Mouse (Mus musculus) MEL (cell line): ENCODE data around the gene Nsd2. TPM values are rescaled to one million over a fixed set of nuclear protein-coding genes. Genes with fewer than 3 reads are reported as not detected.

Source experiments
- DNase-seq: peaks from one replicate; pipeline ENCODE4 v3.0.0; 2011; ENCODE audit warnings: low read depth, low spot score
- H3K27ac ChIP-seq: 2 replicates; pipeline ENCODE4 v1.5.1; 2012; ENCODE audit warnings: low read depth, mild to moderate bottlenecking, control low read depth, low read length, moderate library complexity; ENCODE audit not compliant: control insufficient read depth
- H3K27me3 ChIP-seq, 2 experiments: fragments of 150-350 bp in 1 of 2; sonication (generic) in 1 of 2; 2 replicates each; pipeline ENCODE4 v1.6.1; 2012; ENCODE audit warnings: low read length in 2 of 2, mild to moderate bottlenecking in 2 of 2, improper control_type of control experiment in 1 of 2, moderate library complexity in 1 of 2; ENCODE audit not compliant: insufficient read depth in 2 of 2, control insufficient read depth in 1 of 2
- H3K36me3 ChIP-seq, 2 experiments: 2 replicates each; pipeline ENCODE4 v1.6.1; 2012 to 2014; ENCODE audit warnings: low read length in 2 of 2, improper control_type of control experiment in 1 of 2, inconsistent platforms in 1 of 2, mild to moderate bottlenecking in 1 of 2; ENCODE audit not compliant: insufficient read depth in 2 of 2, control insufficient read depth in 1 of 2
- H3K4me1 ChIP-seq, 2 experiments: fragments of 150-350 bp in 1 of 2; sonication (generic) in 1 of 2; 2 replicates each; pipeline ENCODE4 v1.6.1; 2012; ENCODE audit warnings: low read length in 2 of 2, improper control_type of control experiment in 1 of 2, mild to moderate bottlenecking in 1 of 2; ENCODE audit not compliant: insufficient read depth in 2 of 2, control insufficient read depth in 1 of 2
- H3K4me3 ChIP-seq, 2 experiments: fragments of 150-350 bp in 1 of 2; sonication (generic) in 1 of 2; 2 replicates each; pipeline ENCODE4 v1.5.1; 2012; ENCODE audit warnings: low read depth in 2 of 2, low read length in 2 of 2, mild to moderate bottlenecking in 2 of 2, moderate library complexity in 2 of 2, control low read depth in 1 of 2, improper control_type of control experiment in 1 of 2; ENCODE audit not compliant: control insufficient read depth in 1 of 2, insufficient read depth in 1 of 2
- H3K79me2 ChIP-seq: 2 replicates; pipeline ENCODE4 v1.6.1; 2012; ENCODE audit warnings: mild to moderate bottlenecking, low read length, moderate library complexity; ENCODE audit not compliant: control insufficient read depth, poor library complexity, insufficient read depth
- H3K9ac ChIP-seq: 2 replicates; pipeline ENCODE4 v1.6.1; 2012; ENCODE audit warnings: low read depth, mild to moderate bottlenecking, control low read depth, low read length, moderate library complexity; ENCODE audit not compliant: control insufficient read depth, poor library complexity, severe bottlenecking
- H3K9me3 ChIP-seq: fragments of 150-350 bp; sonication (generic); replicated peaks from 2 replicates; pipeline ENCODE4 v1.6.1; 2012; ENCODE audit warnings: mild to moderate bottlenecking, low read length, improper control_type of control experiment, moderate library complexity; ENCODE audit not compliant: insufficient read depth
- BHLHE40 ChIP-seq: IDR thresholded peaks from 2 replicates; pipeline ENCODE4 v1.6.1; 2012; ENCODE audit warnings: low read depth, mild to moderate bottlenecking, inconsistent platforms, low read length, improper control_type of control experiment, borderline replicate concordance
- CHD1 ChIP-seq: IDR thresholded peaks from 2 replicates; pipeline ENCODE4 v1.6.1; 2012; ENCODE audit warnings: low read depth, mild to moderate bottlenecking, inconsistent platforms, low read length, improper control_type of control experiment
- CHD2 ChIP-seq: IDR thresholded peaks from 2 replicates; pipeline ENCODE4 v1.6.1; 2011; ENCODE audit warnings: low read length, improper control_type of control experiment
- CTCF ChIP-seq, 3 experiments: IDR thresholded peaks in 2 of 3; conservative IDR thresholded peaks in 1 of 3; 2 replicates each; pipeline ENCODE4 v1.5.1; 2011 to 2012; ENCODE audit warnings: low read length in 3 of 3, low read depth in 2 of 3, mild to moderate bottlenecking in 2 of 3, improper control_type of control experiment in 1 of 3, inconsistent platforms in 1 of 3, mixed read lengths in 1 of 3, moderate library complexity in 1 of 3; ENCODE audit not compliant: control insufficient read depth in 1 of 3, insufficient read depth in 1 of 3, poor library complexity in 1 of 3, severe bottlenecking in 1 of 3
- E2F4 ChIP-seq: IDR thresholded peaks from 2 replicates; pipeline ENCODE4 v1.6.1; 2011; ENCODE audit warnings: low read depth, low read length, improper control_type of control experiment, borderline replicate concordance
- EP300 ChIP-seq, 2 experiments: IDR thresholded peaks; 2 replicates each; pipeline ENCODE4 v1.6.1; 2011; ENCODE audit warnings: improper control_type of control experiment in 2 of 2, low read length in 2 of 2, low read depth in 1 of 2, mild to moderate bottlenecking in 1 of 2
- ETS1 ChIP-seq: IDR thresholded peaks from 2 replicates; pipeline ENCODE4 v1.6.1; 2012; ENCODE audit warnings: low read depth, mild to moderate bottlenecking, inconsistent platforms, low read length, improper control_type of control experiment, moderate library complexity
- GABPA ChIP-seq: IDR thresholded peaks from 2 replicates; pipeline ENCODE4 v1.6.1; 2012; ENCODE audit warnings: low read depth, mild to moderate bottlenecking, inconsistent platforms, low read length, improper control_type of control experiment, moderate library complexity
- GATA1 ChIP-seq: IDR thresholded peaks from 2 replicates; pipeline ENCODE4 v1.6.1; 2011; ENCODE audit warnings: low read depth, low read length, improper control_type of control experiment
- HCFC1 ChIP-seq: IDR thresholded peaks from 2 replicates; pipeline ENCODE4 v1.6.1; 2012; ENCODE audit warnings: low read depth, mild to moderate bottlenecking, inconsistent platforms, low read length, improper control_type of control experiment, moderate library complexity
- JUND ChIP-seq: IDR thresholded peaks from 2 replicates; pipeline ENCODE4 v1.6.1; 2011; ENCODE audit warnings: low read depth, mild to moderate bottlenecking, improper control_type of control experiment, low read length
- KAT2A ChIP-seq: conservative IDR thresholded peaks from 2 replicates; pipeline ENCODE4 v1.6.1; 2012; ENCODE audit warnings: low read depth, low read length, improper control_type of control experiment, inconsistent platforms
- MAFK ChIP-seq: IDR thresholded peaks from 2 replicates; pipeline ENCODE4 v1.6.1; 2011; ENCODE audit warnings: low read depth, mild to moderate bottlenecking, low read length, improper control_type of control experiment, borderline replicate concordance
- MAX ChIP-seq: IDR thresholded peaks from 2 replicates; pipeline ENCODE4 v1.6.1; 2011; ENCODE audit warnings: low read length, improper control_type of control experiment
- MAZ ChIP-seq: IDR thresholded peaks from 2 replicates; pipeline ENCODE4 v1.6.1; 2012; ENCODE audit warnings: low read depth, mild to moderate bottlenecking, inconsistent platforms, low read length, improper control_type of control experiment
- MEF2A ChIP-seq: IDR thresholded peaks from 2 replicates; pipeline ENCODE4 v1.6.1; 2014; ENCODE audit warnings: low read depth, mild to moderate bottlenecking, inconsistent platforms, low read length, improper control_type of control experiment; ENCODE audit not compliant: poor library complexity, insufficient replicate concordance, severe bottlenecking; ENCODE audit errors: extremely low read depth
- MYB ChIP-seq: IDR thresholded peaks from 2 replicates; pipeline ENCODE4 v1.6.1; 2011; ENCODE audit warnings: mild to moderate bottlenecking, low read depth, low read length, improper control_type of control experiment
- MYC ChIP-seq: IDR thresholded peaks from 2 replicates; pipeline ENCODE4 v1.6.1; 2011; ENCODE audit warnings: low read depth, mild to moderate bottlenecking, low read length, improper control_type of control experiment, moderate library complexity
- NELFE ChIP-seq: IDR thresholded peaks from 2 replicates; pipeline ENCODE4 v1.6.1; 2011; ENCODE audit warnings: low read depth, low read length, improper control_type of control experiment
- POLR2A ChIP-seq, 2 experiments: IDR thresholded peaks; 2 replicates each; pipeline ENCODE4 v1.6.1; 2011 to 2012; ENCODE audit warnings: low read length in 2 of 2, mild to moderate bottlenecking in 2 of 2, control low read depth in 1 of 2, improper control_type of control experiment in 1 of 2, low read depth in 1 of 2, moderate library complexity in 1 of 2; ENCODE audit not compliant: control insufficient read depth in 1 of 2, insufficient read depth in 1 of 2, poor library complexity in 1 of 2
- POLR2AphosphoS5 ChIP-seq: IDR thresholded peaks from 2 replicates; pipeline ENCODE4 v1.6.1; 2012; ENCODE audit warnings: low read depth, borderline replicate concordance, mild to moderate bottlenecking, inconsistent platforms, low read length, moderate library complexity, mixed read lengths
- RAD21 ChIP-seq: IDR thresholded peaks from 2 replicates; pipeline ENCODE4 v1.6.1; 2011; ENCODE audit warnings: mild to moderate bottlenecking, low read depth, low read length, improper control_type of control experiment
- RCOR1 ChIP-seq: IDR thresholded peaks from 2 replicates; pipeline ENCODE4 v1.6.1; 2012; ENCODE audit warnings: low read depth, mild to moderate bottlenecking, inconsistent platforms, low read length, improper control_type of control experiment
- SIN3A ChIP-seq: IDR thresholded peaks from 2 replicates; pipeline ENCODE4 v1.6.1; 2012; ENCODE audit warnings: low read length, improper control_type of control experiment, inconsistent platforms
- SMC3 ChIP-seq: IDR thresholded peaks from 2 replicates; pipeline ENCODE4 v1.6.1; 2011; ENCODE audit warnings: low read depth, low read length, improper control_type of control experiment
- TAL1 ChIP-seq: IDR thresholded peaks from 2 replicates; pipeline ENCODE4 v1.6.1; 2012; ENCODE audit warnings: mild to moderate bottlenecking, inconsistent platforms, low read length, moderate library complexity, mixed read lengths
- TBP ChIP-seq: IDR thresholded peaks from 2 replicates; pipeline ENCODE4 v1.8.0; 2011; ENCODE audit warnings: low read depth, low read length, improper control_type of control experiment
- TCF12 ChIP-seq: IDR thresholded peaks from 2 replicates; pipeline ENCODE4 v1.6.1; 2014; ENCODE audit warnings: low read depth, mild to moderate bottlenecking, inconsistent platforms, low read length, improper control_type of control experiment, moderate library complexity
- UBTF ChIP-seq: IDR thresholded peaks from 2 replicates; pipeline ENCODE4 v1.6.1; 2012; ENCODE audit warnings: low read depth, mild to moderate bottlenecking, inconsistent platforms, low read length, improper control_type of control experiment, moderate library complexity, borderline replicate concordance; ENCODE audit not compliant: insufficient read depth
- USF1 ChIP-seq: IDR thresholded peaks from 2 replicates; pipeline ENCODE4 v1.6.1; 2014; ENCODE audit warnings: low read depth, mild to moderate bottlenecking, inconsistent platforms, low read length, improper control_type of control experiment, moderate library complexity
- USF2 ChIP-seq, 2 experiments: IDR thresholded peaks; 2 replicates each; pipeline ENCODE4 v1.6.1; 2011 to 2012; ENCODE audit warnings: improper control_type of control experiment in 2 of 2, low read length in 2 of 2, borderline replicate concordance in 1 of 2, inconsistent platforms in 1 of 2, low read depth in 1 of 2, mild to moderate bottlenecking in 1 of 2; ENCODE audit not compliant: insufficient read depth in 1 of 2
- ZC3H11A ChIP-seq: IDR thresholded peaks from 2 replicates; pipeline ENCODE4 v1.6.1; 2012; ENCODE audit warnings: low read depth, mild to moderate bottlenecking, inconsistent platforms, low read length, improper control_type of control experiment
- ZKSCAN1 ChIP-seq: IDR thresholded peaks from 2 replicates; pipeline ENCODE4 v1.6.1; 2012; ENCODE audit warnings: low read depth, mild to moderate bottlenecking, inconsistent platforms, low read length, improper control_type of control experiment, moderate library complexity
- ZMIZ1 ChIP-seq: IDR thresholded peaks from 2 replicates; pipeline ENCODE4 v1.6.1; 2012; ENCODE audit warnings: low read depth, mild to moderate bottlenecking, inconsistent platforms, low read length, improper control_type of control experiment, moderate library complexity
- ZNF384 ChIP-seq: IDR thresholded peaks from 2 replicates; pipeline ENCODE4 v1.6.1; 2012; ENCODE audit warnings: low read depth, mild to moderate bottlenecking, inconsistent platforms, low read length, improper control_type of control experiment
- polyA plus RNA-seq, 2 experiments: library from polyadenylated mRNA; stranded (reverse) in 1 of 2; unstranded in 1 of 2; fragments of >175 nt in 1 of 2; fragments of >200 nt in 1 of 2; gene quantifications; 2 replicates each; pipeline versions ENCODE4 v1.2.1 to v1.2.4; 2012; ENCODE audit warnings: low replicate concordance in 2 of 2, low read depth in 1 of 2; ENCODE audit not compliant: insufficient read length in 2 of 2, insufficient read depth in 1 of 2, missing spikeins in 1 of 2
- total RNA-seq: library from RNA; depleted of rRNA; stranded (reverse); fragments of 300-350 nt; gene quantifications from 2 replicates; pipeline ENCODE4 v1.2.3, GENCODE M21; 2012; rRNA removed

Gene Nsd2
- 82.5 and 102 TPM in 2 replicates for total RNA-seq
- 100 to 1,000 TPM; 116 to 233 TPM for polyA plus RNA-seq

GRCm38 (mm10) chr5:33819876-33820732 is at the start of gene Nsd2:
Gene Nsd2, plus strand, starts transcription at chr5:33820725.
- Histone ChIP-seq H3K27me3 (no peaks in the 10 kb centered on the region), H3K9me3 (no peaks in the 10 kb centered on the region), H3K4me1 (peaks cover 14 to 36% of the 10 kb centered on the region in 2 experiments), H3K79me2 (peaks cover 39% of the 10 kb centered on the region), H3K27ac (peak within 1 kb of the TSS; percentile 66), H3K4me3 (peak within 1 kb of the TSS; percentile 84 to 96), H3K36me3 (peaks cover 9 to 50% of the 10 kb centered on the region in 2 experiments), H3K9ac (peak within 1 kb of the TSS; percentile 100)
- DNase-seq, result peak; percentile 89
- no peak for TF ChIP-seq GABPA
- TF ChIP-seq CTCF (IDR thresholded peaks at IDR 0.05 in 2 of 3, conservative IDR thresholded peaks at IDR 0.05 in 1 of 3; ENCODE audit: control insufficient read depth in 1 of 3, insufficient read depth in 1 of 3, low read depth in 2 of 3, low read length in 3 of 3, poor library complexity in 1 of 3, severe bottlenecking in 1 of 3), result no peak
- TF ChIP-seq MYC, result no peak
- TF ChIP-seq EP300 (IDR thresholded peaks at IDR 0.05; ENCODE audit: low read depth in 1 of 2, low read length in 2 of 2), result no peak
- no peak for TF ChIP-seq CHD2
- TF ChIP-seq TCF12, result no peak
- no peak for TF ChIP-seq KAT2A
- no peak for TF ChIP-seq USF1
- TF ChIP-seq CHD1, result no peak
- no peak for TF ChIP-seq ZNF384
- no peak for TF ChIP-seq RCOR1
- TF ChIP-seq MAZ, result peak; percentile 86; the same call in 1 of the 2 replicates
- peak; percentile 83 for TF ChIP-seq NELFE
- TF ChIP-seq SIN3A, result peak; percentile 56
- TF ChIP-seq GATA1, result no peak
- peak; percentile 74 to 76; a peak in 3 of 4 replicates for TF ChIP-seq POLR2A (IDR thresholded peaks at IDR 0.05; ENCODE audit: control insufficient read depth in 1 of 2, insufficient read depth in 1 of 2, low read depth in 1 of 2, low read length in 2 of 2, poor library complexity in 1 of 2)
- no peak for TF ChIP-seq ZKSCAN1
- no peak for TF ChIP-seq SMC3
- TF ChIP-seq E2F4, result no peak
- TF ChIP-seq BHLHE40, result no peak
- TF ChIP-seq ZMIZ1, result peak; percentile 68
- TF ChIP-seq POLR2AphosphoS5, result no peak
- TF ChIP-seq RAD21, result no peak
- no peak for TF ChIP-seq MAFK
- TF ChIP-seq MEF2A, result no peak
- peak; percentile 48 for TF ChIP-seq MAX
- TF ChIP-seq TAL1, result no peak
- TF ChIP-seq ETS1, result 0 out of 2 replicates have a peak, but pooled peaks have one; percentile 21
- no peak for TF ChIP-seq USF2 (IDR thresholded peaks at IDR 0.05; ENCODE audit: borderline replicate concordance in 1 of 2, insufficient read depth in 1 of 2, low read depth in 1 of 2, low read length in 2 of 2)
- peak; percentile 34; the same call in 1 of the 2 replicates for TF ChIP-seq HCFC1
- TF ChIP-seq TBP, result no peak
- TF ChIP-seq JUND, result no peak
- no peak for TF ChIP-seq ZC3H11A
- TF ChIP-seq MYB, result no peak
- no peak; the same call in 1 of the 2 replicates for TF ChIP-seq UBTF
